Mouse (Mus musculus) CH12.LX (cell line): ENCODE measurements at regions not wholly inside any gene's neighbourhood (a gene's known extent, or its start where the extent isn't known, plus 50 kb on each side); places are given as distances from the start of the nearest gene placed in this dataset.

Experiments used
- DNase-seq: peaks from one replicate; pipeline ENCODE4 v3.0.0-alpha.2; 2013; ENCODE audit errors: extremely low read depth
- H3K27ac ChIP-seq: 2 replicates; pipeline ENCODE4 v1.5.1; 2012; ENCODE audit warnings: low read depth, mild to moderate bottlenecking, control low read depth, moderate library complexity; ENCODE audit not compliant: insufficient read depth
- H3K27me3 ChIP-seq: replicated peaks from 2 replicates; pipeline ENCODE3; 2012; ENCODE audit warnings: inconsistent platforms
- H3K36me3 ChIP-seq, 2 experiments: replicated peaks in 1 of 2; 2 replicates each; pipeline versions ENCODE3 to v1.6.1; 2012; ENCODE audit warnings: inconsistent platforms in 1 of 2, low read length in 1 of 2, mild to moderate bottlenecking in 1 of 2, mixed read lengths in 1 of 2, moderate library complexity in 1 of 2; ENCODE audit not compliant: control insufficient read depth in 1 of 2, insufficient read depth in 1 of 2
- H3K4me1 ChIP-seq, 2 experiments: 2 replicates each; pipeline ENCODE4 v1.6.1; 2012; ENCODE audit warnings: inconsistent platforms in 1 of 2, moderate library complexity in 1 of 2; ENCODE audit not compliant: insufficient read depth in 2 of 2, control insufficient read depth in 1 of 2
- H3K4me2 ChIP-seq: 2 replicates; pipeline ENCODE4 v1.6.1; 2012; ENCODE audit warnings: low read depth, mild to moderate bottlenecking, control low read depth; ENCODE audit not compliant: poor library complexity, insufficient read depth, severe bottlenecking
- H3K4me3 ChIP-seq, 3 experiments: fragments of 150-350 bp in 1 of 3; sonication (generic) in 1 of 3; replicated peaks in 1 of 3; 2 replicates each; pipeline versions ENCODE3 to v1.5.1; 2011 to 2012; ENCODE audit warnings: low read depth in 2 of 3, low read length in 2 of 3, mild to moderate bottlenecking in 2 of 3, moderate library complexity in 2 of 3, control low read depth in 1 of 3, improper control_type of control experiment in 1 of 3, inconsistent platforms in 1 of 3, mixed read lengths in 1 of 3; ENCODE audit not compliant: poor library complexity in 1 of 3
- H3K79me2 ChIP-seq: replicated peaks from 2 replicates; pipeline ENCODE4 v1.6.1; 2012; ENCODE audit warnings: mild to moderate bottlenecking, moderate library complexity; ENCODE audit not compliant: control insufficient read depth, poor library complexity, insufficient read depth, severe bottlenecking; ENCODE audit errors: extremely low read depth
- H3K9ac ChIP-seq: 2 replicates; pipeline ENCODE4 v1.6.1; 2012; ENCODE audit warnings: low read depth, mild to moderate bottlenecking, control low read depth, moderate library complexity; ENCODE audit not compliant: insufficient read depth
- H3K9me3 ChIP-seq: replicated peaks from 2 replicates; pipeline ENCODE3; 2012; ENCODE audit warnings: low read length, inconsistent platforms, mixed read lengths
- BHLHE40 ChIP-seq: IDR thresholded peaks from 2 replicates; pipeline ENCODE4 v1.6.1; 2011; ENCODE audit warnings: mild to moderate bottlenecking, low read depth, low read length, improper control_type of control experiment
- CHD1 ChIP-seq: IDR thresholded peaks from 2 replicates; pipeline ENCODE4 v1.6.1; 2012; ENCODE audit warnings: low read depth, low read length, improper control_type of control experiment, inconsistent platforms
- CHD2 ChIP-seq: IDR thresholded peaks from 2 replicates; pipeline ENCODE4 v1.6.1; 2011; ENCODE audit warnings: low read length, improper control_type of control experiment
- CTCF ChIP-seq, 2 experiments: IDR thresholded peaks in 1 of 2; conservative IDR thresholded peaks in 1 of 2; 2 replicates each; pipeline ENCODE4 v1.5.1; 2011 to 2012; ENCODE audit warnings: low read depth in 2 of 2, low read length in 2 of 2, improper control_type of control experiment in 1 of 2, inconsistent platforms in 1 of 2, mild to moderate bottlenecking in 1 of 2, moderate library complexity in 1 of 2
- ETS1 ChIP-seq: conservative IDR thresholded peaks from 2 replicates; pipeline ENCODE4 v1.6.1; 2012; ENCODE audit warnings: low read depth, mild to moderate bottlenecking, inconsistent platforms, low read length, improper control_type of control experiment, moderate library complexity
- HCFC1 ChIP-seq: IDR thresholded peaks from 2 replicates; pipeline ENCODE4 v1.6.1; 2012; ENCODE audit warnings: low read depth, mild to moderate bottlenecking, inconsistent platforms, low read length, improper control_type of control experiment
- JUN ChIP-seq: IDR thresholded peaks from 2 replicates; pipeline ENCODE4 v1.6.1; 2011; ENCODE audit warnings: low read depth, mild to moderate bottlenecking, low read length, improper control_type of control experiment, moderate library complexity; ENCODE audit not compliant: insufficient read depth
- JUND ChIP-seq: conservative IDR thresholded peaks from 2 replicates; pipeline ENCODE4 v1.6.1; 2011; ENCODE audit warnings: low read depth, low read length, improper control_type of control experiment
- KAT2A ChIP-seq: IDR thresholded peaks from 2 replicates; pipeline ENCODE4 v1.6.1; 2012; ENCODE audit warnings: low read length, improper control_type of control experiment, inconsistent platforms; ENCODE audit not compliant: insufficient replicate concordance
- MAFK ChIP-seq: IDR thresholded peaks from 2 replicates; pipeline ENCODE4 v1.6.1; 2011; ENCODE audit warnings: low read length, improper control_type of control experiment; ENCODE audit not compliant: insufficient replicate concordance
- MEF2A ChIP-seq: IDR thresholded peaks from 2 replicates; pipeline ENCODE4 v1.6.1; 2014; ENCODE audit warnings: low read depth, mild to moderate bottlenecking, inconsistent platforms, low read length, improper control_type of control experiment, borderline replicate concordance
- MXI1 ChIP-seq: IDR thresholded peaks from 2 replicates; pipeline ENCODE4 v1.6.1; 2011; ENCODE audit warnings: mild to moderate bottlenecking, low read depth, low read length, improper control_type of control experiment
- NELFE ChIP-seq: IDR thresholded peaks from 2 replicates; pipeline ENCODE4 v1.6.1; 2011; ENCODE audit warnings: low read depth, low read length, improper control_type of control experiment
- NRF1 ChIP-seq: IDR thresholded peaks from 2 replicates; pipeline ENCODE4 v1.6.1; 2014; ENCODE audit warnings: low read depth, mild to moderate bottlenecking, inconsistent platforms, low read length, improper control_type of control experiment, moderate library complexity
- PAX5 ChIP-seq: IDR thresholded peaks from 2 replicates; pipeline ENCODE4 v1.6.1; 2012; ENCODE audit warnings: low read length, inconsistent platforms, mixed read lengths
- POLR2AphosphoS2 ChIP-seq: IDR thresholded peaks from 2 replicates; pipeline ENCODE4 v1.6.1; 2011; ENCODE audit warnings: low read depth, low read length, improper control_type of control experiment
- RAD21 ChIP-seq: IDR thresholded peaks from 2 replicates; pipeline ENCODE4 v1.6.1; 2011; ENCODE audit warnings: low read depth, mild to moderate bottlenecking, low read length, improper control_type of control experiment, moderate library complexity
- RCOR1 ChIP-seq: conservative IDR thresholded peaks from 2 replicates; pipeline ENCODE4 v1.6.1; 2012; ENCODE audit warnings: low read depth, mild to moderate bottlenecking, inconsistent platforms, low read length, improper control_type of control experiment
- SIN3A ChIP-seq: IDR thresholded peaks from 2 replicates; pipeline ENCODE4 v1.6.1; 2012; ENCODE audit warnings: low read length, improper control_type of control experiment, inconsistent platforms
- SMC3 ChIP-seq: IDR thresholded peaks from 2 replicates; pipeline ENCODE4 v1.6.1; 2011; ENCODE audit warnings: low read depth, low read length, improper control_type of control experiment
- TBP ChIP-seq: conservative IDR thresholded peaks from 2 replicates; pipeline ENCODE4 v1.6.1; 2011; ENCODE audit warnings: low read depth, low read length, improper control_type of control experiment
- UBTF ChIP-seq: IDR thresholded peaks from 2 replicates; pipeline ENCODE4 v1.6.1; 2012; ENCODE audit warnings: low read depth, mild to moderate bottlenecking, inconsistent platforms, low read length, improper control_type of control experiment, moderate library complexity
- ZKSCAN1 ChIP-seq: IDR thresholded peaks from 2 replicates; pipeline ENCODE4 v1.6.1; 2012; ENCODE audit warnings: low read depth, inconsistent platforms, low read length, improper control_type of control experiment, borderline replicate concordance
- ZNF384 ChIP-seq: IDR thresholded peaks from 2 replicates; pipeline ENCODE4 v1.6.1; 2012; ENCODE audit warnings: low read depth, low read length, improper control_type of control experiment, inconsistent platforms
- dilution Hi-C: fragments of 300-500 bp; cut with MboI; formaldehyde crosslinking; loops from 2 replicates; pipeline ENCODE4 v1.14.3; 2020; ENCODE audit warnings: low sequenced_read_pairs; ENCODE audit not compliant: extremely low pct_unique_long_range_greater_than_20kb, extremely low pct_ligation_motif_present
- in situ Hi-C: fragments of 300-500 bp; cut with MboI; formaldehyde crosslinking; loops from 3 replicates; pipeline ENCODE4 v1.14.3; 2019; ENCODE audit warnings: low sequenced_read_pairs, low pct_ligation_motif_present, low pct_unique_long_range_greater_than_20kb, mixed read lengths

DNA sequence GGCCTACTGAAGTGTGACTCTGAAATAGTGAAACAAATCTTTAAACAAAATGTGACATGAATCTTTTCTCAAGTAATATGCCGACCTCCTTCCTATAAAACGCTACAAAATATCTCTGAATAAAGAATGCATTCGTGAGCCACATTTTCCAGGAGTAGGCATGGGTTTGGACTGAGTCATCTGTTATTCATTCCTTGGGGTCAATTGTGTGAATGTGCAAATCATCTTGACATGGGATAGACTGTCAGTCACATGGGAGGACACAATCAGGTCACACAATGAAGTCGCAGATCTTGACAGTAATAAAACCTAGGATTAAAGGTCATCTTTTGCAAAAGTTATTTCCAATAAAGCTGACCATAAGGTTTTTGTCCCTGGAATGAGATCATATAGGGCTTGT lies 418.0 kb upstream of the Atp2b1 start:
- no peak overlapping the region for H3K4me3 ChIP-seq
- DNase-seq = no peak
- no peak for TF ChIP-seq TBP
- no peak for TF ChIP-seq SIN3A
- no peak for TF ChIP-seq POLR2AphosphoS2
- TF ChIP-seq JUND = no peak
- TF ChIP-seq SMC3 = no peak
- TF ChIP-seq MXI1 = no peak
- no peak for TF ChIP-seq RAD21
- no peak for TF ChIP-seq ZKSCAN1
- no peak for TF ChIP-seq UBTF
- TF ChIP-seq PAX5 = no peak
- no peak for TF ChIP-seq JUN
- no peak for TF ChIP-seq HCFC1
- H3K4me1 ChIP-seq = 0 out of 4 replicates have a peak, but pooled peaks cover 0 to 2% of the 10 kb centered on the region in 2 experiments
- no peaks in the 10 kb centered on the region for H3K36me3 ChIP-seq
- in situ Hi-C loops (loop anchor here (25.0 kb wide), 2 partner anchors 341 to 591 kb away; no protein-coding TSS in a partner anchor), dilution Hi-C loops (no loop called here)
- no peak overlapping the region for H3K9ac ChIP-seq
- no peaks in the 10 kb centered on the region for H3K27me3 ChIP-seq
- H3K79me2 ChIP-seq = no peaks in the 10 kb centered on the region
- no peak overlapping the region for H3K4me2 ChIP-seq
- H3K9me3 ChIP-seq = no peaks in the 10 kb centered on the region
- no peak overlapping the region for H3K27ac ChIP-seq

DNA sequence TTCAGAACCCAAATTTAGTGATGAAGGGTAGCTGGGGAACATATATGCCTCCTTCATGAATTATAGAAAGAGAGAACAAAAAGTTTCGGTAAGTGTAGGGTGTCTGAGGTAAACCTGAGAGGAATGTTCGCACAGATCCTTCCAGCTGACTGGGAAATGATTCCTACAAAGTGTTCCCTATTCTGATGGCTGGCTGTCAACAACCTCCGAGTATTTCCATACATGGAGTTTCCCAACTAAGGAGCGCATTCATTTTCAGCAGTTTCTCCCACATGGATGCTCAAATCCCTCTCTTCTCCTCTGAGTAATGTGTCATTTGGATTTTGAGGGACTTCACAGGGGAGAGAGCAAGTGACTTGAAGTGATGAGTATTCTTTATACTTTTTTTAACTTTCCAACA lies 413.9 kb upstream of the Atp2b1 start:
- no peak for DNase-seq
- Histone ChIP-seq H3K4me1 (peaks cover 2 to 7% of the 10 kb centered on the region in 2 experiments; a peak in 2 of 4 replicates), H3K9me3 (no peaks in the 10 kb centered on the region), H3K4me2 (no peak overlapping the region), H3K27ac (no peak overlapping the region), H3K9ac (no peak overlapping the region), H3K4me3 (no peak overlapping the region), H3K79me2 (no peaks in the 10 kb centered on the region), H3K27me3 (no peaks in the 10 kb centered on the region), H3K36me3 (no peaks in the 10 kb centered on the region)
- TF ChIP-seq ZKSCAN1 (no peak), MAFK (no peak), ZNF384 (no peak), JUND (no peak), KAT2A (no peak), UBTF (no peak), CHD2 (no peak), HCFC1 (no peak), CHD1 (no peak), NRF1 (no peak), MEF2A (no peak), CTCF (conservative IDR thresholded peaks at IDR 0.05 in 1 of 2, IDR thresholded peaks at IDR 0.05 in 1 of 2; ENCODE audit: low read depth in 2 of 2, low read length in 2 of 2) (no peak), ETS1 (no peak), BHLHE40 (no peak), TBP (no peak), RAD21 (no peak), NELFE (no peak), RCOR1 (no peak)
- dilution Hi-C loops (no loop called here), in situ Hi-C loops (no loop called here)
